Mouse (Mus musculus): Measurements from ENCODE around the gene Atp2a2.

DNA sequence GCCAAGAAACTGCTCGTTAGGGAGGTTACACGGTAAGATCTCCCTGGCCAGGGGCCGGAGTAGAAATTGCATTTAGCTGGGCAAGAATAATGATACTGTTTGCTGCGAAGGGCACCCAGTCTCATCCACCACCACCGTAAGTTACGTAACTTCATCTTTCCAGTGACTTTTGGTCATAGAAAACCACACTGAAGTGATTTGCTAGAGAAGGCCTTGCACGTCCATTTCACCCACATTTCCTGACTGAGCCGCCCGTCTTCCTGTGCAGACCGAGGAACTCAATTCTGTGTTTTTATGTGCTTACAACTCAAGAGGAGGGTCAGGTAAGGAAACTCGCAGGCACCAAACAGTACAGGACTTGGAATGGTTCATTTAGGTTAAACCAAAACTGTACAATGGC lies 36.1 kb upstream of the Atp2a2 start:
- TF ChIP-seq POLR2A (IDR thresholded peaks at IDR 0.05; ENCODE audit: control insufficient read depth, low read depth, low read length) = no peak
- no peak for TF ChIP-seq CTCF (IDR thresholded peaks at IDR 0.05; ENCODE audit: control insufficient read depth, insufficient read depth, insufficient replicate concordance, low read depth, low read length)
